Mouse (Mus musculus) gastrocnemius, postnatal 10 days (tissue): ENCODE data around the gene Card14. TPM values are rescaled to one million over a fixed set of nuclear protein-coding genes. Genes with fewer than 3 reads are reported as not detected.
"Not testable (repeated sequence)": the region's sequence is repeated elsewhere in the genome, so short reads cannot be mapped to it uniquely, and the experiment has no call there.

Source experiments
- DNase-seq: peaks from one replicate; pipeline ENCODE4 v3.0.0; 2021; ENCODE audit warnings: mixed read lengths
- total RNA-seq, 2 experiments: library from RNA; stranded (reverse); gene quantifications; 2 replicates each; pipeline ENCODE4 v1.2.3; 2021

The Card14 gene
- total RNA-seq, 2 experiments from 2014 or later: 0.77 to 1.3 TPM

- peak; percentile 91 for DNase-seq
Observed at GRCm38 (mm10) chr11:119355443-119356385, 48.1 kb downstream of the Card14 start, which contains the start of the genes Sgsh and Slc26a11. Gene Sgsh (minus strand): TSS chr11:119355536. Gene Slc26a11 (plus strand): TSS chr11:119355557.

- DNase-seq: no peak
Observed at GRCm38 (mm10) chr11:119359089-119359488, 51.5 kb downstream of the Card14 start.

- DNase-seq: no peak
Observed at GRCm38 (mm10) chr11:119362769-119363533, 55.4 kb downstream of the Card14 start.

GRCm38 (mm10) chr11:119363534-119364145 lies 56.1 kb downstream of the Card14 start:
- peak; percentile 71 for DNase-seq

- no peak for DNase-seq
Observed at GRCm38 (mm10) chr11:119375425-119375824, 67.9 kb downstream of the Card14 start.

- DNase-seq: no peak
Observed at GRCm38 (mm10) chr11:119377326-119377725, 69.8 kb downstream of the Card14 start.

- DNase-seq: no peak
Observed at GRCm38 (mm10) chr11:119378551-119378950, 71.0 kb downstream of the Card14 start.

- no peak for DNase-seq
Observed at GRCm38 (mm10) chr11:119381631-119382337, 74.2 kb downstream of the Card14 start.

- DNase-seq: no peak
Observed at GRCm38 (mm10) chr11:119382338-119382850, 74.8 kb downstream of the Card14 start.

GRCm38 (mm10) chr11:119384904-119385303 lies 77.3 kb downstream of the Card14 start:
- no peak for DNase-seq

GRCm38 (mm10) chr11:119386306-119386705 lies 78.7 kb downstream of the Card14 start:
- DNase-seq: no peak

- not testable (repeated sequence) for DNase-seq
Observed at GRCm38 (mm10) chr11:119387273-119387672, 79.7 kb downstream of the Card14 start.

- DNase-seq: peak; percentile 87
Observed at GRCm38 (mm10) chr11:119389851-119390270, 82.3 kb downstream of the Card14 start.

GRCm38 (mm10) chr11:119390271-119391231 lies 83.0 kb downstream of the Card14 start:
- peak; percentile 68 for DNase-seq

- DNase-seq: no peak
Observed at GRCm38 (mm10) chr11:119391386-119392000, 83.9 kb downstream of the Card14 start.

- DNase-seq: peak; percentile 39
Observed at GRCm38 (mm10) chr11:119392001-119392614, 84.5 kb downstream of the Card14 start.

- peak; percentile 56 for DNase-seq
Observed at GRCm38 (mm10) chr11:119392800-119393482, 85.4 kb downstream of the Card14 start, which contains the start of gene Rnf213. Gene Rnf213 (plus strand): TSS chr11:119393100.

GRCm38 (mm10) chr11:119393483-119393804 lies 85.9 kb downstream of the Card14 start:
- DNase-seq: peak; percentile 14

- no peak for DNase-seq
Observed at GRCm38 (mm10) chr11:119394210-119394609, 86.6 kb downstream of the Card14 start.
